8 mouse cellular contexts compared by ENCODE assay signal in the genomic region with DNA sequence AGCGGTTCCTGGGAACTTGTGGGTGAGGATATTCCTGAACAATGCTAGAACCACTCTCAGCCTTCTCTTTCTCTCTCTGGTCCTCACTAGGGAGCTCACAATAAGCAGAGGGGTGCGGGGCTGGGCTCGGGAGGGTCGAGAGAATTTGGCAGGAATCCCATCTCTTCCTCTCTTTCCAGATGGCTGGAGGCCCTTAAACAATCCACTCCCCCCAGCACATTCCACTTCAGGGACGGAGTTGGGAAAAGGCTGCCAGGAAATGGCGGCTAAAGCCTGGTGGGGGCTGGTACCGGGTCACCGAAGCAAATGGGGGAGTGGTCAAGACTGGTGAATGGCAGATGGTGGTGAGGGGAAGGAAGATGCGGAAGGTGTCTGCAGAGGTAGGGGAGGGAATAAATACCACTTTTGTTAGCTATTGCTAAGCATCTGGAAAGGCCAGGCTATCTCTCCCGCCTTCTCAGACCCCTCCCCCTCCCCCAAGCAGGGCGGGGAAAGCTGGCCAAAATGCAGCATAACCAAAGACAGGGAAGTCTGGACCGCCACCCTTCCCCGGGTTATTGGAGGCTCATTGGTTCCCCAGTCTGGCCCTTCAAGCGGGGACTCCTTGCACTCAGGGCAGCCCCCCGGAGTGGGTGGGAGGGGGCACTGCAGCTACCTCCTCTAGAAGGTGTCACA. TPM values are rescaled to one million over a fixed set of nuclear protein-coding genes. Genes with fewer than 3 reads are reported as not detected.
DNase-seq lines count a peak whose midpoint lies in the region; ATAC-seq and TF ChIP-seq lines count a peak whose summit lies in the region.

No protein-coding gene starts in this region.

- no peaks in the 10 kb centered on the region for H3K9me3 ChIP-seq in heart, embryonic 11.5 days (replicated peaks; ENCODE audit: control insufficient read depth, low read length)
- H3K9me3 ChIP-seq in lung, embryonic 15.5 days = no peaks in the 10 kb centered on the region

- peak overlapping the region; percentile 59 for H3K9ac ChIP-seq in heart, embryonic 11.5 days (ENCODE audit: low read depth, low read length)
- no peak overlapping the region for H3K9ac ChIP-seq in lung, embryonic 15.5 days

- H3K36me3 ChIP-seq in heart, embryonic 11.5 days (ENCODE audit: control insufficient read depth, insufficient read depth, low read length) = no peaks in the 10 kb centered on the region
- H3K36me3 ChIP-seq in lung, embryonic 15.5 days = no peaks in the 10 kb centered on the region; the same call in 1 of the 2 replicates

- peak; percentile 84 for ATAC-seq in heart, embryonic 11.5 days (replicated peaks; ENCODE audit: insufficient number of reproducible peaks, low FRiP score, low TSS enrichment)
- ATAC-seq in lung, embryonic 15.5 days (ENCODE audit: borderline replicate concordance, extremely low read depth, low FRiP score, low TSS enrichment) = peak; percentile 95
- peak; percentile 23; the same call in 1 of the 2 replicates for ATAC-seq in neutrophil, adult 5-6 weeks (ENCODE audit: extremely low read depth, insufficient number of reproducible peaks, low FRiP score, poor library complexity, severe bottlenecking)

- no peaks in the 10 kb centered on the region; the same call in 1 of the 2 replicates for H3K4me1 ChIP-seq in bone marrow, adult 2 months (ENCODE audit: control insufficient read depth, insufficient read depth, low read length)
- no peaks in the 10 kb centered on the region; the same call in 1 of the 2 replicates for H3K4me1 ChIP-seq in embryonic fibroblast, embryonic 13.5 days (ENCODE audit: control insufficient read depth, insufficient read depth, low read length)
- H3K4me1 ChIP-seq in heart, embryonic 11.5 days (ENCODE audit: control insufficient read depth, insufficient read depth, low read length) = no peaks in the 10 kb centered on the region
- peaks cover 3% of the 10 kb centered on the region; the same call in 1 of the 2 replicates for H3K4me1 ChIP-seq in lung, embryonic 15.5 days

- H3K4me2 ChIP-seq in heart, embryonic 11.5 days = peak overlapping the region; percentile 58
- H3K4me2 ChIP-seq in lung, embryonic 15.5 days = peak overlapping the region; percentile 50

- TF ChIP-seq CTCF in bone marrow, adult 2 months (IDR thresholded peaks at IDR 0.05; ENCODE audit: control insufficient read depth, insufficient read depth, low read length) = no peak
- TF ChIP-seq CTCF in embryonic fibroblast, embryonic 13.5 days (IDR thresholded peaks at IDR 0.05; ENCODE audit: borderline replicate concordance, insufficient read depth, low read length) = no peak

- peak; percentile 56 for DNase-seq in MN1 (ENCODE audit: low spot score)
- DNase-seq in kidney, adult 9 months = peak; percentile 34
- DNase-seq in yolk sac, embryonic 10.5 days (ENCODE audit: low spot score) = peak; percentile 79

- TF ChIP-seq POLR2A in bone marrow, adult 2 months (IDR thresholded peaks at IDR 0.05; ENCODE audit: borderline replicate concordance, control insufficient read depth, low read depth, low read length) = no peak
- TF ChIP-seq POLR2A in embryonic fibroblast, embryonic 13.5 days (IDR thresholded peaks at IDR 0.05; ENCODE audit: low read depth, low read length) = 0 out of 2 replicates have a peak, but pooled peaks have one; percentile 23

- no peaks in the 10 kb centered on the region for H3K27me3 ChIP-seq in heart, embryonic 11.5 days (ENCODE audit: control insufficient read depth, insufficient read depth, low read length)
- no peaks in the 10 kb centered on the region for H3K27me3 ChIP-seq in lung, embryonic 15.5 days

- H3K4me3 ChIP-seq in bone marrow, adult 2 months (replicated peaks; ENCODE audit: control insufficient read depth, low read depth, low read length) = peak overlapping the region; percentile 54
- 0 out of 2 replicates have a peak overlapping the region, but pooled peaks have one; percentile 0 for H3K4me3 ChIP-seq in embryonic fibroblast, embryonic 13.5 days (ENCODE audit: insufficient read depth, low read length)
- H3K4me3 ChIP-seq in heart, embryonic 11.5 days (ENCODE audit: low read depth, low read length) = peak overlapping the region; percentile 36
- H3K4me3 ChIP-seq in lung, embryonic 15.5 days = peak overlapping the region; percentile 33

- 17% methylated on average over 15 of the region's 15 CpGs for WGBS in bone marrow, adult 2 months
- 13% methylated on average over 15 of the region's 15 CpGs for WGBS in heart, embryonic 11.5 days (ENCODE audit: insufficient replicate concordance)
- 19% methylated on average over 14 of the region's 15 CpGs for WGBS in lung, embryonic 15.5 days

- no peak overlapping the region for H3K27ac ChIP-seq in bone marrow, adult 2 months (ENCODE audit: control insufficient read depth, insufficient read depth, low read depth, low read length, poor library complexity)
- peak overlapping the region; percentile 79 for H3K27ac ChIP-seq in embryonic fibroblast, embryonic 13.5 days (ENCODE audit: insufficient read depth, low read length)
- H3K27ac ChIP-seq in heart, embryonic 11.5 days (ENCODE audit: low read depth, low read length) = peak overlapping the region; percentile 85
- peak overlapping the region; percentile 89 for H3K27ac ChIP-seq in lung, embryonic 15.5 days

RNA-seq across cellular contexts. Expression of gene Hnrnph2, which starts 11.4 kb away (rescaled TPM):
- polyA plus RNA-seq in bone marrow, adult 2 months (2011; ENCODE audit: insufficient read depth, insufficient read length, low replicate concordance, missing spikeins) = 50.4 and 53.5 TPM in 2 replicates
- polyA plus RNA-seq in embryonic fibroblast, embryonic 13.5 days (2011; ENCODE audit: insufficient read length, low read depth, missing spikeins) = 113 and 117 TPM in 2 replicates
- polyA plus RNA-seq in heart, embryonic 11.5 days (2014; fragmentation: Nextera tagmentation; extraction: Ambion mirVana) = 83.0 and 125 TPM in 2 replicates
- polyA plus RNA-seq in lung, embryonic 15.5 days (2015; fragmentation: Nextera tagmentation; extraction: Ambion mirVana) = 161 and 168 TPM in 2 replicates
- 201 and 219 TPM in 2 replicates for total RNA-seq in neutrophil, adult 5-6 weeks (2017)

RNA-seq across cellular contexts. Expression of gene Gla, which starts 11.5 kb away (rescaled TPM):
- 1.5 and 6.8 TPM in 2 replicates for polyA plus RNA-seq in bone marrow, adult 2 months (2011; ENCODE audit: insufficient read depth, insufficient read length, low replicate concordance, missing spikeins)
- 11.2 and 14.7 TPM in 2 replicates for polyA plus RNA-seq in embryonic fibroblast, embryonic 13.5 days (2011; ENCODE audit: insufficient read length, low read depth, missing spikeins)
- polyA plus RNA-seq in heart, embryonic 11.5 days (2014; fragmentation: Nextera tagmentation; extraction: Ambion mirVana) = 3.7 TPM in 2 replicates
- 5.2 and 7.0 TPM in 2 replicates for polyA plus RNA-seq in lung, embryonic 15.5 days (2015; fragmentation: Nextera tagmentation; extraction: Ambion mirVana)
- total RNA-seq in neutrophil, adult 5-6 weeks (2017) = 11.0 and 15.0 TPM in 2 replicates

RNA-seq across cellular contexts. Expression of gene Rpl36a, which starts 27.0 kb away (rescaled TPM):
- 431 and 606 TPM in 2 replicates for polyA plus RNA-seq in bone marrow, adult 2 months (2011; ENCODE audit: insufficient read depth, insufficient read length, low replicate concordance, missing spikeins)
- polyA plus RNA-seq in embryonic fibroblast, embryonic 13.5 days (2011; ENCODE audit: insufficient read length, low read depth, missing spikeins) = 765 and 790 TPM in 2 replicates
- 303 TPM in 2 replicates for polyA plus RNA-seq in heart, embryonic 11.5 days (2014; fragmentation: Nextera tagmentation; extraction: Ambion mirVana)
- polyA plus RNA-seq in lung, embryonic 15.5 days (2015; fragmentation: Nextera tagmentation; extraction: Ambion mirVana) = 375 and 413 TPM in 2 replicates
- 857 and 908 TPM in 2 replicates for total RNA-seq in neutrophil, adult 5-6 weeks (2017)

RNA-seq across cellular contexts. Expression of gene Btk, which starts 29.1 kb away (rescaled TPM):
- 43.9 and 79.4 TPM in 2 replicates for polyA plus RNA-seq in bone marrow, adult 2 months (2011; ENCODE audit: insufficient read depth, insufficient read length, low replicate concordance, missing spikeins)
- polyA plus RNA-seq in embryonic fibroblast, embryonic 13.5 days (2011; ENCODE audit: insufficient read length, low read depth, missing spikeins) = 0.61 TPM in 1 of 2 replicates, not detected in the other
- 1.4 and 2.1 TPM in 2 replicates for polyA plus RNA-seq in heart, embryonic 11.5 days (2014; fragmentation: Nextera tagmentation; extraction: Ambion mirVana)
- 2.2 and 2.3 TPM in 2 replicates for polyA plus RNA-seq in lung, embryonic 15.5 days (2015; fragmentation: Nextera tagmentation; extraction: Ambion mirVana)
- 112 and 115 TPM in 2 replicates for total RNA-seq in neutrophil, adult 5-6 weeks (2017)

Comparison
In these comparisons a context has a peak if more than half of its experiments do, and no peak if none do; other contexts are left out.
1. H3K4me3 ChIP-seq: peak in every context shown above with its lines; median percentile 54 in bone marrow, adult 2 months; 36 in heart, embryonic 11.5 days; 33 in lung, embryonic 15.5 days; 0 in embryonic fibroblast, embryonic 13.5 days.
2. ATAC-seq: peak in every context shown above with its lines; median percentile 95 in lung, embryonic 15.5 days; 84 in heart, embryonic 11.5 days; 23 in neutrophil, adult 5-6 weeks.